Mouse (Mus musculus): ENCODE results near the gene Zbtb6.

The Zbtb6 gene

DNA sequence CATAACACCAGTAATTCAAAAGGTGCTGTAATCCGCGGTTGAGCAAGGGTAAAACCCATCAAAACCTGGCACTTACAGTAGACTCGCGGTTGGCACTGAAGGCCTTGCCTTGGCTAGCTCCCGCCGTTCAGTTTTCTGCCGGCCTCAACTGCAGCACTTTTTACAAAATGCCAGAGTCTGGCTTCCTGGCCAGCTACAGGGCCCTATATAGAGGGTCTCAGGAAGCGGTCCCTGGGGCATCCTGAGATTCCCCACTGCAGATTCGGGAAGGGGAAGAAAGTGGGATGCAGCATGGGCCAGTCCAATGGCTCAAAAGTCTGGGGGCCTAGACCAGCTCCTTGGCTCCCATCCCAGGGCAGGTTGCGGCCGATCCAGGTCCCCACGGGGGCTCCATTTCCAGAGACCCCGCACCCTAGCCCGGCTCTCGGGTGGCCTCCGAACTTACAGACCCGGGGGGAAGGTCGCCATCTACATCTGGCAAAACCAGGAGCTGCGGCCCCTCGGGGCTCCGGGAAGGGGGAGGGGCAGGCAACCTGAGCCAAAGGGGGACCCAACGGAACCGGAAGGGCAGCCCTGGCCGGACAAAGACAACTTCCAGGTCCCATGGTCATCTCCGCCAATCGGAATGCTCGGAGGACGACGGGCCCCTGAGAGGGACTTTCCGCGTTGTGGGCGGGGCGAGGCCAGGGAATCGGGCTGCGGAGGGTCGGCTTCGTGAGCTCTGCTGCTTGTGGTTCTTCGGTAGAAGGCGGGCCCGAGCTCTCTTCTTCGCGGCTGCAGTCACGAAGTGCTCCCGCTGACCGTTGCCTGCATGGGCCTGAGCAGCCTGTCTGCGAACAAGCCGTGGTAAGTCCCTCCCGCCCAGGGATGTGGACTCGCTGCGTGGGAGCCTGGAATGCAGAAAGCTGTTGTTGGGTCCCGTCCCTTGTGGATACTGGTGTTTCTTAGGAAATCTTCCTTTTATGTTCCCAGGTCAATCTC, at the start of gene Zbtb6, which contains the start of the genes Zbtb26 and Rabgap1:
Gene Zbtb6 (minus strand): TSS at position 561 of the 981 bp plus-strand sequence.
Gene Zbtb26 (minus strand): TSS at position 525 of the 981 bp plus-strand sequence.
Gene Rabgap1 (plus strand): TSS at position 669 of the 981 bp plus-strand sequence.
- peak; percentile 95 for DNase-seq

GRCm38 (mm10) chr2:37488956-37489355, 46.0 kb upstream of the Zbtb6 start:
- DNase-seq = no peak

DNA sequence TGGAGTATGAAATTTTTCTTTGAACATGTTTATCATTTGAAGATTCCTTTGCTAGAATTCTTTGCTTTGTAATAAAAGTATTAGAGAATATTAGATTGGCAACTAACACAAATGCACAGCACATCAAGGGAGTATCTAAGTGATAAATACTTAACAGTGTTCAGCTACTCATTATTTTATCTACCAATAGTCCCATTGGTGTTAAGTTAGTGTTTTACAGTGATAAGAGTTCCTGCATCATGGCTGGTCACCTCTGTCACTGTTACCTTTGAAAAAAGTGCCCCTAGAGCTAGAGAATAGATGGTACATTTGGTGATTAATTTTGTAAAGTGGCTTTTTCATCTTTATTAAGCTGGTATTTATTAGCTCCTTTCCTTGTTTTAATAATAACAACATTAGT, 43.4 kb upstream of the Zbtb6 start:
- no peak for DNase-seq

DNA sequence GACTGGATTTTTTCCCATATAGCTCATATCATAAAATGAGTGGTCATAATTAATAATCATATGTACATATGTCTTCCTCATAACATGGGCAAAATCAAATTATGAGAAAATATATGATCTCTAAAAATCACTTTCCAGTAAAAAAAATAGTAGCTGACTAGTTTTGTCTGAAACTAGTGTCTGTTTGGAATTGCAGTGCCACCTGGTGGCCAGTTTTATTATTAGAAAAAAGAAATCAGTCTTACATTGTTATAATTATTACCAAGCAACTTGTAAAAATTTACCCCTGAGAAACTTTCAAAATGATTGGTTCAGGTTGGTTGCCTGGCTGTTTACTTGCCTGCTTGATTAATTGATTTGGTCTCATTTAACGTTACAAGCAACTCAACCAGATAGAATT, 42.4 kb upstream of the Zbtb6 start:
- DNase-seq = no peak

GRCm38 (mm10) chr2:37484165-37484564, 41.2 kb upstream of the Zbtb6 start:
- no peak for DNase-seq

DNA sequence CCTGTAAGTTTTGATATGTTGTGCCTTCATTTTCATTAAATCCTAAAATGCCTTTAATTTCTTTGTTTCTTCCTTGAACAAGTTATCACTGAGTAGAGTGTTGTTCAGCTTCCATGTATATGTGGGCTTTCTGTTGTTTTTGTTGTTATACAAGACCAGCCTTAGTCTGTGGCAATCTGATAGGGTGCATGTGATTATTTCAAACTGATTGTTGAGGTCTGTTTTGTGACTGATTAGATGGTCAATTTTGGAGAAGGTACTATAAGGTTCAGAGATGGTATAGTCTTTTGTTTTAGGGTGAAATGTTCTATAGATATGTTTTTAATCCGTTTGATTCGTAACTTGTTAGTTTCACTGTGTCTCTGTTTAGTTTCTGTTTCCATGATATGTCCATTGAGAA, 37.1 kb upstream of the Zbtb6 start:
- DNase-seq = no peak

- DNase-seq = no peak
Observed at GRCm38 (mm10) chr2:37479559-37479958, 36.6 kb upstream of the Zbtb6 start.

GRCm38 (mm10) chr2:37466266-37466665, 23.3 kb upstream of the Zbtb6 start:
- DNase-seq = no peak

- no peak for DNase-seq
Observed at GRCm38 (mm10) chr2:37460707-37461106, 17.7 kb upstream of the Zbtb6 start.

- no peak for DNase-seq
Observed at GRCm38 (mm10) chr2:37452376-37452760, 9.4 kb upstream of the Zbtb6 start.

DNA sequence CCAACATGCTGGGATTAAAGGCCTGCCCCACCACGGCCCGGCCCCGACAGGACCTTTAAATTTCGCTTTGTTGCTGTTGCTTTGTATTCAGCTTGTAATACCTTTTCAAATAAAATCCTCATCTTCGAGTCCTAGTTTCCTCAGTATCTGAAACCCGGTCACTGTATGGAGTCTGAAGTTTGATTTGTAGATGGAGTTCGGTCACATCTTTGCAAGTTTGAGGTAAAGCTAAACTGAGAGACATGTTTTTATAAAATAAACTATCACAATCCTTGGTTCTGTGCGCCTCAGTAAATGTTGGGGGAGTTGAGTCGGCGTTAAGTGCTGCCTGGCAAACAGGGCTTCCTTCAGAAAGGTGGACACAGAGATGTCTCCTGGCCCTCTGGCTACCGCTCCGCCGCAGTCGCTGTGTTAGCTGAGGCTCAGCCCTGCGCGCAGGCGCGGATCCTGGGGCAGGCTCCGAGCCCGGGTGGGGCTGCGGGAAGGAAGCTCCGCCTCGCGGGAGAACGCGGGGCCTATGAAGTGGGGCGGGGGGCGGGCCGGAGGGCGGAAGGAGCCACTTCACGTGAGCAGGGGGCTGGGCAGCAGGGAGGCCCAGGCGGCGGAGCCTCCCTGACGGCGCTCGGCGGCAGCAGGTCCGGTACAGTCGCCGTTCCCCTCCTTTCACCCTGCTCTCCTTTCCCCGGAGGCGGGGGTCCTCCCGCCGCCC, 8.8 kb upstream of the Zbtb6 start:
- peak; percentile 95 for DNase-seq

DNA sequence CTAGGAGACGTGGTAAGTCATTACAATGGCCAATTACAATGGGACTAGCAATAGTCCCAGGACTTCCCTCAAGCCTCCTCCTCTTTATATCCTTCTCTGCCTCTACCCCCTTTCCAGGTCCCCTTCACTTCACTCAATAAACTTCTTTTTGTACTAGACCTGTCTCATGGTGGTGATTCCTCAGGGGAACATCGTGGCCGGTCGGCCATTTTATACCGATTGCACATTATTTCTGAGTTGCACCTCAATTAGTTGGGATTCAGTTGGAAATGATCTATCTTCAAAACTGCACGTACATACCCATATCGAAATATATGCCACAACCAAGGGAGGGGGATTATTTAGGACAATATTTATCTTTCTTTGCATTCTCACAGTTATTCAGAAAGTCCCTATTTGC, 11.4 kb downstream of the Zbtb6 start:
- no peak for DNase-seq

- DNase-seq = peak; percentile 90
Observed at GRCm38 (mm10) chr2:37430593-37431464, 12.1 kb downstream of the Zbtb6 start.

DNA sequence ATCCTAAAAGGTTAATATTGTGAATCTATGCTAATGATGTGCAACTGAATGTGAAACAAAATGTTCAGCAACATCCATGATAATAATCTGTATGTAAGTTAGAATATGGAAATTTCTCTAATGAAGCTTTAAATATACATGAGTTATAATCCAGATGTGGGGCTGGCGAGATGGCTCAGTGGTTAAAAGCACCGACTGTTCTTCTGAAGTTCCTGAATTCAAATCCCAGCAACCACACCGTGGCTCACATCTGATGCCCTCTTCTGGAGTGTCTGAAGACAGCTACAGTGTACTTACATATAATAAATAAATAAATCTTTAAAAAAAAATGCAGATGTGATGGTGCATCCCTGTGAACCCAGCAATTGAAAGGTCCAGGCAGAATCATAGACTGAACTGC, 19.3 kb downstream of the Zbtb6 start:
- peak; percentile 39 for DNase-seq

- peak; percentile 98 for DNase-seq
Observed at GRCm38 (mm10) chr2:37422306-37423304, 20.4 kb downstream of the Zbtb6 start, which contains the start of gene Rc3h2. Gene Rc3h2 (minus strand): TSS chr2:37422903.

GRCm38 (mm10) chr2:37421903-37422302, 21.1 kb downstream of the Zbtb6 start:
- DNase-seq = no peak

DNA sequence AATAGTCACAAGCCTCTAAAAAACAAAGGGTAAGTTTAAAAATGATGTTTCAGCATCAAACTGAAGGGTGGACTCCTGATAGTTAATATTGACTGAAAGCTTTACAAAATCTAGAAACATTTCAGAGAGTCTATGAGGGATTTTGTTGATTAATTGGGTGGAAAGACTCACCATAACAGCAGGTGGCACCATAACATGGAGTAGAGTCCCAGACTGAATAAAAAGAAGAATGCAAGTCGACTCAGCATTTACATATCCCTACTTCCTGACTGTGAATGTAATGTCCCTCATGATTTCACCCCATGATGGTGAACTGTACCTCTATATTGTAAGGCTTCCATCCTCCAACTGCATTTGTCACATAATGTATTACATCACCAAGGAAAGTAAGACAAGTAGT, 47.4 kb downstream of the Zbtb6 start:
- no peak for DNase-seq

GRCm38 (mm10) chr2:37382921-37383320, 60.0 kb downstream of the Zbtb6 start:
- no peak for DNase-seq

DNA sequence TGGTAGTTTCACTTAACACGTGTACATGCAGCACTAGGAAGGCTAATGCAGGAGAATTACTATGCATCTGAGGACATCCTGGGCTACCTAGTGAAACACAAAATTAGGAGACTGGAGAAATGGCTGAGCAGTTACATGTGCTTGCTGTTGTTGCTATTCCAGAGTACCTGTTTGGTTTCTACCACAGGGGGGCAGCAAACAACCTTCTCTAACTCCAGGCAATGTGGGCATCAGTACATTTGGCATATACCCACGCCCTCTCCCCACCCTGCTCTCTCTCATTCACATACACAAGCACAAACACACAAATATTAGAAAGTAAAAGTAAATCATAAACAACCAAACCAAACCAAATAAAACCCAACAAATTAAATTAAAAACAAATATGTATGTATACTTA, 62.8 kb downstream of the Zbtb6 start:
- DNase-seq = peak; percentile 48

- no peak for DNase-seq
Observed at GRCm38 (mm10) chr2:37376018-37376417, 67.0 kb downstream of the Zbtb6 start.

All from cerebellum, adult 9-11 months (tissue).